Comparison of ENCODE assay signal across 21 mouse cellular contexts in the genomic region with DNA sequence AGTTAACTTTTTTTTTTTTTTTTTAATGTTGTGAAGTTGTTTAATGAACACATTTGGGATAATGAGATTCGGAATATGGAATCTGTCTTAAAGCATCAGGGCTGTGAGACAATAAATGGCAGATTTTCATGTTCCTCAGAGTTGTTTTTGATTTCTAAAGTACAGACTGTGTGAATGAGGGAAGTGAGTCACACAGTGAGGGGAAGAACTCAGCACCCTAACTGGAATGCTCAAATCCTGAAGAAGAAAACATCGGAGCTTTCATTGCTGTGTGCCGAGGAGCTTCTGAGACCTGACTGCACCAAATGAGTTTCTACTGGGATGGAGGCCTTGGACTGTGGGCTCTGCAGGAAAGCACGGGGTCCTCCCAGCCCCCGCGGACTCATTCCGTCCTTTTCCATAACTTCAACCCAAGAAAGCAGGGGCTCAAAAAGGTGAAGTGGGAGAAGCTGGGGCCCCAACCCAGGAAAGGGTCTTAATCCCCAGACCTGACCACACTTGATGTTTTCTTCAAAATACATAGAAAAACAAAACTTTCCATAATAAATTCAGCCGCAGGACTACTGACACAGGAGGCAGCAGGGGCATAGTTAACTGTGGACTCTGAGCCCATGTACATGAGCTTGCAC.
"Had no signal": no experiment of that assay in that cellular context is flagged by ENCODE, and none has a peak within 500 bp of the region (broad histone marks: within the 10 kb centered on the region; RNA-seq: fewer than 3 reads in every experiment).

No protein-coding gene starts in this region.

- ATAC-seq: inflammation-experienced regulatory T-cells, adult 6 months; intestine, embryonic 15.5 days; intestine, postnatal 0 days had no signal

- DNase-seq: gastrocnemius, postnatal 14 days; gastrocnemius, postnatal 36 days; heart, adult 18-20 months; heart, postnatal 10 days; heart, postnatal 36 days; kidney, adult 8-10 months; kidney, postnatal 10 days; kidney, postnatal 25 days; kidney, postnatal 4 days; liver; liver, embryonic 13.5 days had no signal

- H3K9me3 ChIP-seq: heart, embryonic 10.5 days; heart, embryonic 12.5 days; intestine, embryonic 15.5 days; limb, embryonic 10.5 days; limb, embryonic 12.5 days; liver, embryonic 13.5 days had no signal

- H3K27me3 ChIP-seq: heart, embryonic 12.5 days; intestine, embryonic 15.5 days; limb, embryonic 12.5 days; liver, embryonic 13.5 days had no signal

- H3K27ac ChIP-seq: heart, embryonic 10.5 days; hindbrain, embryonic 14.5 days; intestine, embryonic 15.5 days; limb, embryonic 10.5 days; limb, embryonic 12.5 days; liver, embryonic 13.5 days had no signal

- H3K9ac ChIP-seq: heart, embryonic 12.5 days; hindbrain, embryonic 14.5 days; intestine, embryonic 15.5 days; limb, embryonic 12.5 days; liver, embryonic 13.5 days had no signal

- H3K4me3 ChIP-seq: heart, embryonic 10.5 days; heart, embryonic 12.5 days; intestine, embryonic 15.5 days; layer of hippocampus, adult 2 months; limb, embryonic 10.5 days; limb, embryonic 12.5 days; liver, embryonic 13.5 days had no signal

- H3K4me1 ChIP-seq: intestine, embryonic 15.5 days; limb, embryonic 10.5 days; limb, embryonic 12.5 days had no signal

- H3K36me3 ChIP-seq: heart, embryonic 10.5 days; heart, embryonic 12.5 days; intestine, embryonic 15.5 days; limb, embryonic 10.5 days; limb, embryonic 12.5 days; liver, embryonic 13.5 days had no signal

- H3K4me2 ChIP-seq: heart, embryonic 12.5 days; hindbrain, embryonic 14.5 days; intestine, embryonic 15.5 days; limb, embryonic 12.5 days; liver, embryonic 11.5 days; liver, embryonic 13.5 days had no signal
